Mouse (Mus musculus) heart, postnatal 10 days (tissue): ENCODE measurements at regions not wholly inside any gene's neighbourhood (a gene's known extent, or its start where the extent isn't known, plus 50 kb on each side); places are given as distances from the start of the nearest gene placed in this dataset.

Source experiments
- DNase-seq, 2 experiments: peaks; one replicate each; pipeline ENCODE4 v3.0.0; 2021
- intact Hi-C: fragments of 180-260 bp; cut with DNase I; formaldehyde crosslinking; loops from one replicate; pipeline ENCODE4 v1.15.1; 2025
- microRNA-seq, 2 experiments: library from miRNA; unstranded; fragments of <30 nt; microRNA quantifications; one replicate each; pipeline ENCODE4 v1.2.0; 2022

- intact Hi-C loops, result no loop called here
- no peak for DNase-seq
Observed at GRCm38 (mm10) chr9:8273253-8273652, 139.2 kb upstream of the Cep126 start.

GRCm38 (mm10) chr9:8249542-8249941, 115.4 kb upstream of the Cep126 start:
- DNase-seq, result no peak
- intact Hi-C loops, result no loop called here

GRCm38 (mm10) chr9:8228078-8228477, 94.0 kb upstream of the Cep126 start:
- intact Hi-C loops, result no loop called here

GRCm38 (mm10) chr9:8226415-8226814, 92.3 kb upstream of the Cep126 start:
- DNase-seq, result peak in 1 of 2 experiments; percentile 25
- intact Hi-C loops, result loop anchor here (2.0 kb wide), 1 partner anchor 738 kb away; no protein-coding TSS in a partner anchor

More at GRCm38 (mm10) chr9:8228078-8228477, 94.0 kb upstream of the Cep126 start:
- DNase-seq, result no peak

GRCm38 (mm10) chr9:8208855-8209254, 74.8 kb upstream of the Cep126 start:
- intact Hi-C loops, result loop anchor here (2.0 to 5.0 kb wide), 2 partner anchors 497 to 606 kb away; no protein-coding TSS in a partner anchor
- peak; percentile 40 to 62 for DNase-seq

- intact Hi-C loops, result no loop called here
- no peak for DNase-seq
Observed at GRCm38 (mm10) chr9:8185433-8185832, 51.3 kb upstream of the Cep126 start.

Small RNA genes in the stretch of these regions (microRNA-seq; reads per million reads assigned to microRNA genes)
- 0 reads per million in 2 experiments for gene Mir1899
